Mouse (Mus musculus) frontal cortex, postnatal 25 days (tissue): ENCODE results near the gene Zfhx3.
A peak's percentile ranks its signal among the peaks of the same experiment; 100 is the strongest.

ENCODE experiments used
- DNase-seq, 2 experiments: peaks; one replicate each; pipeline ENCODE4 v3.0.0; 2022; ENCODE audit warnings: low spot score in 2 of 2

Gene Zfhx3

DNA sequence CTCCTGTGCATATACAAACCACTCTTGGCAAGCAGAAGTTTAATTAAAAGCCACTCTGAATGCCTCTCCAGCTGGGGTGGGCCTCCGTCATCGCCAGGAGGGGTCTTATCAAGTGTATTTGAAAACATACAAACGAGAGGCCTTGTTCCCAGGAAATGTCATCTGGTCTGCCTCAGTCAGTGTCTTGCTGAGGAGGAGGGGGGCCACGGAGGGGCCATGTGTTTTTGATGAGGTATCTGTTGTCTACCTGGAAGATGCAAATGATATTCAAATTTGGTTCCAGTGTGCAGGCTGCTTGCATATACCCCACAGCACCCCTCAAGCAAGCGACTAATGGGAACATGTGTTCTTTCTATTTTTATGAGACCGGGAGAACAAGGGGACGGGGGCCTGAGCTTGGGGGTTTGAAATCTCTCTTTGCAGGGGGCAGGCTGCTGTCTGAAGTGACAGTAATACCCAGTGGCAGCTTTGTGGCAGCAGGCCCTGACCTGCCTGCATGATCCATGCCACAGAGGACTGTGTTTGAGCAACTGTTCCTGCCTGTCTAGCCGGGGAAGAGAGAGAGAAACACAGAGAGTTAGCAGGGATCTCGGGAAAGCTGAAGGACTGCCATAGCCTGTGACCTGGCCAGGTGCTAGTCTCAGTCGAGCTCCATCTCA lies 412.8 kb downstream of the Zfhx3 start:
- no peak for DNase-seq

DNA sequence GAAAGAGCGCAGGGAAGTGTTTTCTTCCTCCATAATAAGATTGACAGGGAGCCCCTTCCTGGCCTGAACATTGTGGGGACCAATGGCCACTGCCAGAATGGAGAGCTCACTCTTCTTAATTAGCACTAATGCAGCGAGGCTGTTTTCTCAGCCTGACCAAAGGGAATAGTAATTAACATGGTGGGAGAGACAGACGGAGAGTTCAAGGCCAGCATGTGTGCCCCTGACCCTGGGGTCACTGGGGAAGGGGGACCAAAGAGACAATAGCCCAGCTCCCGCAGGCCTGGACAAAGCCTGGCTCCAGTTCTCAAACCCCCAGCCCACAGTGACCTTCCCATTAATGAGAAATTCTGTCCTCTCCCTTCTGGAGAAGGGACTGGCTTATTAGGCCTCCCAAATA lies 419.0 kb downstream of the Zfhx3 start:
- no peak for DNase-seq

DNA sequence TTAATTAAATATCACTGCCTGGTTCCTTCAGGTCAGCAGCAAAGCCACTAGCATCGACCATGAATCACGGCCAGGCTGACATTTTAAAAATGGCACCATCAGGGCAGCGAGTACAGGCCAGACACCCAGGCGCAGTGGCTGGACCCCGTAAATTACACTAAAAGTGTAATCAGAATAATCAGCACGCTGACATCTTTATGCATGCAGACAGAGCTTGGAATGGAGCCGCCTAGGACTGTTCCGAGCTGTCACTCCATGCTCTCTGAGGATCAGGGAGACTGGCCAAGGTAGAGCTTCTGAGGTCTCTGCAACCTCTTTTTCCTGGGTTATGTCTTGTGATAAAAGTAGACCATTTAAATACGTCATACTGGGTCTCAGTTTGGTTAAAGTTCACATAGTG lies 420.0 kb downstream of the Zfhx3 start:
- DNase-seq: no peak

DNA sequence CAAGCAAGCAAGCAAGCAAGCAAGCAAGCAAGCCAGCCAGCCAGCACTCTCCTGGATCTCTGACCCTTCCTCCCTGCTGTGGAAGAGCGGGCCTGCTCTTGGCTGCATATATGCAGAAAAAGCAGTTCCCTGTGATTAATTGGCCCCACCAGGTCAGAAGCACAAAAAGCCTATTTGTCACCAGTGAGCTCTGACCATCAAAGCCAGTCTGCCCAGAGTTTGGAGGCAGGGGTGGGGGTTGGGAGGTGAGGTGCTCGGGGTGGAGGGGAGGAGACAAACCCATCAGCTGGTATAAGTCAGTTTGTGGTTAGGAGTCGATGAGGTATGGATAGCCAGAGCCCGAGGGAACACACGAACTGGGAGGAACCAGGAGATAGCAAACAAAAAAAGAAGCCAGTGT lies 421.0 kb downstream of the Zfhx3 start:
- no peak for DNase-seq

DNA sequence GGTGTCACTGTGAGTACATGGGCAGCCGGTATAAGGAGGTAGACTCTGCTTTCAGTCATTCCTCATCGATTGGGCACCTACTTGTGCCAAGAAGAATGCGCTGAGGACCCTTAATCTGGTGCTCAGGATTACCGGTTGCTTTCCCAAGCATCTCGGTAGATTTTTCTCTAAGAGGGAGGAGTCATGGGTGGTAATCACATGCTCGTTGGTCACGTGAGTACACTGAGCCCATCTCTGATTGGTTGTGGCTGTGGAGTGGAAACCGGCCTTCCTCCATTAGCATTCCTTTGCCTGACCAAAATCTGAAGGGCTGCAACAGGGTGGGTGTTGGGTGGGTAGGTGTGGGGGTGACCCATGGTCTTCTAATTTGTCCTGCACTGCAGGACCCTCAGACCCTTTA lies 421.4 kb downstream of the Zfhx3 start:
- DNase-seq: no peak

- DNase-seq: no peak
These were observed 426.6 kb downstream of the Zfhx3 start for GRCm38 (mm10) chr8:108369081-108369480.

DNA sequence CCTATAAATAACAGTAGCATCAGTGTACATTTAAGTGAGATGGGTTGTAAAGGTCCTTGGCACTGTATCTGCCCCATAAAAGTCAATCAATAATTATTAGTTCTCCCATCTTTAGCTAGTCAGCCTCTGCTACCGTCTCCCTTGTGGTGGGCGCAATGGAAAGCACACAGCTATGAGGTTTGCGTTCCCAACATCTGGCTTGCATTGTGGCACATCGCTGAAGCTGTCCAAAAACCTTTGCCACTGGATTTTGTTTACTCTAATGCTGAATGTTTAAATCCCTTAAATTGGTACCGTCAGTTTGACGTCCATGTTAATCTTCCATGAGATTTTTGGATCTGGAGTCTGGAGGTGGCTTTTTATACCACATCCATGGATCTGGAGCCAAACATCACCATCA lies 428.3 kb downstream of the Zfhx3 start:
- DNase-seq: no peak

DNA sequence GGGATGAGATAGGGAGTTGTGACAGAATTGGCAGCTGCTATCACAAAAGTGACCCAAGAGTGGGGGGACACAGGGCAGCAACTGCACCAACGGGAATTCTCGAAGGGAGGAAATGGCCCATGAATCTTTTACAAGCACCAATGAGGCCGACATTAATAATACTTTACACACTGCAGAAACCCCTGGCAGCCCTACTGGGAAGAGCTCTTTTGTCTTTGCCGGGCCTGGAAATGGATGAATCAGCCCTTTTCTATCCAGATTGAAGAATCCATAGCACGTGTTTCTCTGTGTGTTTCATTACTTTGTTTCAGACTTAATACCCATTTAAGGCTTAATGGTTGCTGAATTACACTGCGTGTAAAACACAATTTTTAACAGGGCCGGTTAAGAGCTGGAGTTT lies 430.6 kb downstream of the Zfhx3 start:
- DNase-seq: no peak

DNA sequence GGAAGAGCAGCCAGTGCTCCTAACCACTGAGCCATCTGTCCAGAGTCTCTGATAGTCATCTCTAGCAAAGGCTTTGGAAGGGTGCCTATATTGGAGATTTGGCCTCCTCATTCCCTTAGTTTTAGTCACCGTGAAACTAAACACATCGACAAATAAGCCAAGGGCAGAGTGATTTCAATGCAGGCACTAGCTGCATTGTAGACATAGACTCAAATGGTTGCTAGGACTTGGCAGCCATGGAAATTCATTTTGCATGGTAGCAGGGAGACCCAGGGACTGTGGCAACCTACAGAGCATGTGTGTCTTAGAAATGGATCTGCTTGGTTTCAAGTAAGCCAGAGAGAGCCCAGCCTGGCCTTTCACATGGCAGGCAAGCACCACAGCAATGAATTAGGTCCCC lies 435.6 kb downstream of the Zfhx3 start:
- no peak for DNase-seq

DNA sequence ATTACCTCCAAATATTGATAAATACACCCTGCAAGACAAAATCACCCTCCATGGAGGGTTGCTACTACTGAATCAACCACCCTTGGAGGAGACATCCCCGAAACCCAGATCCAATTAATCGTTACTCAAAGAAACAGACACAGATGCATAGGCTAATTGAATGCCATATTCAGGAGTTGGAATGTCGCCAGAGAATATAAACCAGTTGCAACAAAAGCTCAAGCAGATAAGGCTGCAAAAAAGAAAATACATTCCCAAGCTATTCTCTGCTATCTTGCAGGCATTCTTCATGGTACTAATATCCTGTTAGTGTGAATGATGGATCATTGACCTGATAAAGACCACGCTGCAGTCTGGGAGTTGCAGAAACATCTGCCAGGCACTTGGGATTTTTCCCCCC lies 440.7 kb downstream of the Zfhx3 start:
- DNase-seq: no peak

GRCm38 (mm10) chr8:108387160-108387912 lies 444.9 kb downstream of the Zfhx3 start:
- DNase-seq: no peak

- DNase-seq: no peak
These were observed 445.4 kb downstream of the Zfhx3 start for GRCm38 (mm10) chr8:108387913-108388274.

GRCm38 (mm10) chr8:108392909-108393308 lies 450.5 kb downstream of the Zfhx3 start:
- DNase-seq: no peak

DNA sequence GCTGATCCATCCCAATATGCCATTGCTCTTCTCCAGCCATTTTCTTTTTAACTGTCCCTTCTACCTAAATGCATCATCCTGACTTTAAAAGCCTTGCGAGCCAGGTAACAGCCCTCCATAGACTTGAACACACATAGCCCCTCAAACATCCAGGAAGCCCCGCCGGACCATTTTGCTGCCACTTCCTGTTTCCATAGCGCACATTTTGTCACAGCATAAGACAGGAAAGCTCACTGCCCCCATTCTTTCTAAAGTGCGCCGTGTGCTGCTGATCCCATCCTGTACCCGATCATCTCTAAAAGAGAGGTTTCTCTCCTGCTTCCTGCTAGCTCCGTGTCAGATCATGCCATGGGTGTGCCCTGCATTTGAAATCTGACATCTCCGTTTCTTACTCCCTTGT lies 459.7 kb downstream of the Zfhx3 start:
- DNase-seq: no peak

GRCm38 (mm10) chr8:108406716-108407494 lies 464.5 kb downstream of the Zfhx3 start:
- DNase-seq: peak in 1 of 2 experiments; percentile 22

GRCm38 (mm10) chr8:108419162-108419844 lies 476.9 kb downstream of the Zfhx3 start:
- peak in 1 of 2 experiments; percentile 8 for DNase-seq

DNA sequence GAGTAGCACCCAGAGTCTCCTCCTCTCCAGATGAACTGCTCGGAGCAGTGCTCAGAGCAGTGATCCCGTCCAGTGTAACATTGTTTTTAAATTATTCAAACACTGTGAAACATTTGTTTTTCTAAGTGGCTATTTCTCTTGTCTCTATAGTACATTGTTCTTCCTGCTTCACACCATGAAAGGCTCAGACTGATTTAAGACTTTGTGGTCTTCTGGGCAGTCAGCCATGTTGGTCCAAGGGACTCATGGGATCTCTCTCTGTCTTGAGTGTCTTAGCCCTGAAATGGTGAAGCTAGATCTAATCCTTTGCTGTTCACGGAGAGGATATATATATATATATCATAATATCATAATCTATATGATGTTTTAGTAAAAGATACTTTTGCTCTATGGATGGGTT lies 480.1 kb downstream of the Zfhx3 start:
- no peak for DNase-seq

GRCm38 (mm10) chr8:108424337-108424736 lies 481.9 kb downstream of the Zfhx3 start:
- no peak for DNase-seq

DNA sequence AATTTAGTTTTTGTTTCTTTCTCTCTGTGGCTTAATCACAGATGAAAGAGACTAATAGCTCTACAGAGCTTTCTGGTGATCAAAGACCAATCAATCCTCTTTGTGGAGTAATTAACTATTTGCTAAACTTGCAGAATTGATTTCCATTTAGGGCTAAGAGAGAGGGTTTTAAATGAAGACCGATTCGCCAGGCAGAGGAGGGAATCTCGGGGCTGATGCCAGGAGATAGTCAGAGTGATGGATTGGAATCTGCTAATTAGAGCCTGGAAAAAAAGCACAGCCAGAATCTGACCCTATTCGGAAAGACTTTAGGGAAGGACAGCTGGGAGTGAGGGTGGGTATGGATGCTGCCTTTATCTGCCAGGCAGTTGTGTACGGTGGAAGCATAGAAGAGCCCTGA lies 490.9 kb downstream of the Zfhx3 start:
- no peak for DNase-seq

- no peak for DNase-seq
These were observed 492.1 kb downstream of the Zfhx3 start for GRCm38 (mm10) chr8:108434510-108434909.

- DNase-seq: no peak
These were observed 493.9 kb downstream of the Zfhx3 start for GRCm38 (mm10) chr8:108436336-108436735.

DNA sequence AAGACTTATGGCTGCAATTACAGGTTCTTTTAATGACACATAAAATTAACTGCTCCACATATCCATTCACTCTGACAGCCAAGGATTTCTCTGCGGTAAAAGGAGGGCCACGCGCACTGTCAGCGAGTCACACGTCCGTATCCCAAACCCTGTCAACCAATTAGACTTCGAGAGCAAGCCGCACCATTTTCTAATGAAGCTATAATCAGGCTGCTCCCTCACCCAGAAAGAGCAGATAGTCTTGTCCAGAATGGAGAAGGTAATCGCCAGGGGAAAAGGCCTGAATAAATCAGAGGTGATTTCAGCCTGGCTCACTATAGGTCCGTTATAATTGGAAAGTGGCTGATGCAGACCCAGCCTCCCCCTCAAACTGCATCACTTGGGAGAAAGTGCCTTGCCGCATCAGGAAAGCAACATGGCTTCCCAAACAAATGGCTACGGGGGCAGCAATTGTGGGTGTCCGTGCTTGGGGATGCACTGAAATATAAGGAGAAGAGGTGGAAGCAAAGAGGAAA lies 494.9 kb downstream of the Zfhx3 start:
- DNase-seq: no peak
